Mouse (Mus musculus) kidney, adult 2 months (tissue): ENCODE results near the gene Clp1.

Experiments
- CTCF ChIP-seq: fragments of 200-500 bp; conservative IDR thresholded peaks from 2 replicates; pipeline ENCODE4 v1.5.1; 2011; ENCODE audit warnings: low read depth, mild to moderate bottlenecking, control low read depth, low read length, moderate library complexity, mixed read lengths; ENCODE audit not compliant: insufficient read depth, insufficient read length
- POLR2A ChIP-seq: fragments of 200-500 bp; IDR thresholded peaks from one replicate; pipeline ENCODE4 v1.6.1; 2011; ENCODE audit warnings: low read depth, low read length, control low read depth

DNA sequence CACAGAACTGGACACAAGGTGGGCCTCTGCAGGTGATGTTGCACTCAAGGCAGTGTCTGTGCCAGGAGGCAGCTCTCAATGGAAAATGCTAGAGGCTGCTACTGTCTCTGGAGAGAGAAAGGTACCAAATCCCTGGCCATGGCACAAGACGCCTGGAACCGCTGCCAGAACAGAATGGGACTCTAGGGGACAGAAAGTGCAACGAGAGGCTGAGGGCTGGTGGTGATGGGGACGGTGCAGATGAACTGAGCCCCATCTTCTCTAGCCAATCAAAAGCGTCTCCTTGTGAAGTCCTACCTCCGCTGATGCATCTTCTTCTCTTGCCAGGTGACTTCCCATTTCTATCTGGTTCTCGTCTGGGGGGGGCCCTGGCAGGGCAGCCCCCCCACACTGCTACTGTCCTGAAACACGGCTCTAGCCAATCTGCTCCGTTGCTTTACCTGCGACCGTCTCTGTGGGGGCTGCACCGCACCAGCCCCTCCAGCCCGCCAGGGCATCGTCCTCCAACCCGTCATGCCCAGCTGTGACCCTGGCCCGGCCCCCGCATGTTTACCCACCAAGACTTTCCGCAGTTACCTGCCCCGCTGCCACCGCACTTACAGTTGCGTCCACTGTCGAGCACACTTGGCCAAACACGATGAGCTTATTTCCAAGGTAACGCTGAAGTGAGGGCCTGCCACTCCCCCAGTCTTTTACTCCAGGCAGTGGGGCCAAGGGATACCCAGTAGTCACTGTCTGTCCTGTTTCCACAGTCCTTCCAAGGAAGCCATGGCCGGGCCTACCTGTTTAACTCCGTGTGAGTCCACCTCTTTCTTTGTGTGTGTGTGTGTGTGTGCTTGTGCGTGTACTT is 9.4 kb upstream of the Clp1 start:
- TF ChIP-seq CTCF (no peak), POLR2A (no peak)
